Mouse (Mus musculus): ENCODE measurements around the gene Krt27. TPM values are rescaled to one million over a fixed set of nuclear protein-coding genes. Genes with fewer than 3 reads are reported as not detected.

Krt27 gene
- polyA plus RNA-seq, 1 experiment from 2014 or later: not detected

DNA sequence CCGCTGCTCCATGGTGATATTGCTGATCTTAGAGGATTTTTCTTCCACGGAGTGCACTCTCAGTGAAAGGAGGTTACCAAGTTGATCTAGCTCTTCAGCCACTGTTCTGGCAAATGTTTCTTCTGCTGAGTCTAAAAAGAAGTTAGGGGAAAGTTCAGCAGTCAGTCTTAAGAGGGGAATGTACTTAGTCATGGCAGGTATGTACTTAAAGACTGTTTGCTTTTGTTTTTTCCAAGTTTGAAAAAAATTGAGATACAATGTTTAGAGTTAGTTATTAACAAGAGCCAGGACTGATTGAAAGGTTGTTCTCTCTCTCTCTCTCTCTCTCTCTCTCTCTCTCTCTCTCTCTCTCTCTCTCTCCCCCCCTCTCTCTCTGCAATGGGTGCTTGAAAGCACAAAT lies 21.2 kb downstream of the Krt27 start:
- 53% methylated on average over 2 of the region's 2 CpGs for WGBS (ENCODE audit: insufficient replicate concordance)
- Histone ChIP-seq H3K9ac (no peak overlapping the region), H3K9me3 (replicated peaks) (no peaks in the 10 kb centered on the region), H3K4me1 (replicated peaks) (no peaks in the 10 kb centered on the region), H3K27ac (replicated peaks) (no peak overlapping the region), H3K36me3 (replicated peaks) (no peaks in the 10 kb centered on the region), H3K4me2 (no peak overlapping the region), H3K27me3 (no peaks in the 10 kb centered on the region), H3K4me3 (replicated peaks) (no peak overlapping the region)
- ATAC-seq (ENCODE audit: insufficient read depth): no peak

DNA sequence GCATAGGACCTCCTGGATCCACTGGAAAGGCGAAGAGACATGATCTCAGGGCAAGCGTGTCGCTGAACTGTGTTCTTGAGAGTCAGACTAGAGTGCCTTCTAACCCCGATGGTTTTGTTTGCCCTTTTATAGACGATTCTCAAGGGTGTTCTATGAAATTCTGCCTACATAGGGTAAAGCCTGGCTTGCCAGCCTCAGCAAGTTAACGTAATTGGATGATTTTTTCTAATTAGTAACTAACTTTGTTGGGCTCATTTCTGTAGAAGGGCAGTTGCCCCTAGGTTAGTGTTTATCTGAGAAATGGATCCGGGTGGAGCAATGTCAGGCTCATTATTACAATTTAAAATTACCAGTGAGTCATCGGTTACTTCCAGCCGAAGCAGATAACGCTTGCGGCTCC lies 28.1 kb downstream of the Krt27 start, which contains the start of gene Krt25:
Gene Krt25, minus strand, starts transcription at position 101 of the 400 bp plus-strand sequence.
- Histone ChIP-seq H3K9ac (no peak within 1 kb of the TSS), H3K4me2 (no peak within 1 kb of the TSS), H3K27ac (replicated peaks) (no peak within 1 kb of the TSS), H3K4me3 (replicated peaks) (no peak within 1 kb of the TSS), H3K36me3 (replicated peaks) (no peaks in the 10 kb centered on the region), H3K9me3 (replicated peaks) (no peaks in the 10 kb centered on the region), H3K4me1 (replicated peaks) (no peaks in the 10 kb centered on the region), H3K27me3 (no peaks in the 10 kb centered on the region)
- no peak for ATAC-seq (ENCODE audit: insufficient read depth)
- 79% methylated on average over 11 of the region's 11 CpGs for WGBS (ENCODE audit: insufficient replicate concordance)

DNA sequence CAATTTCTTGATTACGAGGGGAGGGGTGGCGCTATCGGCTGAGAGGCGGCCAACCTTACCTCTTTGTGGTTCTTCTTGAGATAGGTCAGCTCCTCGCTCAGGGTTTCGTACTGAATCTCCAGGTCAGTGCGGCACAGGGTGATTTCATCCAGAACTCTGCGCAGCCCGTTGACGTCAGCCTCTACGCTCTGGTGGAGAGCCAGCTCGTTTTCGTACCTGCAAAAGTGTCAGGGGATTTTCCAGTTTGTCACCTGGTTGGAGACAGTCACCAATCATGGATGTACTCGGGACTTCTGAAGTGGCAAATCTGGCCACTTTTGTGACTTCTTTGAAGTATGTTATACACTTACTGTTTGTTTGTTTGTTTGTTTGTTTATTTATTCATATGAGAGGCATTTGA lies 29.8 kb downstream of the Krt27 start:
- no peaks in the 10 kb centered on the region for H3K27me3 ChIP-seq
- no peaks in the 10 kb centered on the region for H3K36me3 ChIP-seq (replicated peaks)
- 72% methylated on average over 14 of the region's 14 CpGs for WGBS (ENCODE audit: insufficient replicate concordance)
- H3K4me1 ChIP-seq (replicated peaks): no peaks in the 10 kb centered on the region
- no peak for ATAC-seq (ENCODE audit: insufficient read depth)
- H3K27ac ChIP-seq (replicated peaks): no peak overlapping the region
- H3K4me3 ChIP-seq (replicated peaks): no peak overlapping the region
- H3K9ac ChIP-seq: no peak overlapping the region
- H3K9me3 ChIP-seq (replicated peaks): no peaks in the 10 kb centered on the region
- H3K4me2 ChIP-seq: no peak overlapping the region

DNA sequence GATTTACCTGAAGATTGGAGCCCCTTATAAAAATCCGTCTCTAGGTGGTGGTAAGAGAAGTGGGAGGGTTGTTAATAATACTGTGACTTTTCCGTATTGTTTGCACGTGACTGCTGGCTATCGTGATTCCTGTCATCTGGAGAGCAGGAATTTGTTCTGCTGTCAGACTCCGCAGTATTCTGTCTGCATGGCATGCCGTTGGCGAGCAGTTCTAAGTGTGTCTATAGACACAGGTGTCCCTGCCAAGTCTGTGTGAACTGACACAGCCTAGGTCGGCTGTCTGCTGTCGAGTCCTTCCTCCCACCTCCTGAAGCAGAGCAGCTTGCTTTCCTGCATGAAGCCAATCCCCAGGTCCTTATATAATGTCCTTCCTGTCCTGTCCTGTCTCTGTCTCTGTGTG lies 31.8 kb downstream of the Krt27 start:
- 57% methylated on average over 9 of the region's 9 CpGs for WGBS (ENCODE audit: insufficient replicate concordance)

DNA sequence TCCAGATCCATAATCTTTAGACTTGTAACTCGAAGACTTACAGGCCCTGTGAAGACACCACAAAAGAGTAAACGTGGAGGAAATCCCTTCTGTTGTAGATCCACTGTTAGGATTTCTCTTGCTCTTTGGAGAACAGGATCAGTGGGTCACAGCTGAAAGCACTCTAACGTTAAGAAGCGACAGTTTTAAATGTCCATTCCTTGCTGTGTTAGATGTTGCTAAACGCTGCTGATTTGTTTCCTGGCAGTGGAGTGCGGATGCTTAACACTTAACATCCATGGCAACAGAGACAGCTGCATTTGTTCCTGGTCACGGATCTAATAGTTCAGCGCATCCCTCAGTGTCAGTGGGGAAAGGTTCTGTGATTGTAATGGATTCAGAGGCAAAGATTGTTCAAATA lies 34.4 kb downstream of the Krt27 start:
- Histone ChIP-seq H3K36me3 (replicated peaks) (no peaks in the 10 kb centered on the region), H3K27ac (replicated peaks) (no peak overlapping the region), H3K9me3 (replicated peaks) (no peaks in the 10 kb centered on the region), H3K4me2 (no peak overlapping the region), H3K4me1 (replicated peaks) (no peaks in the 10 kb centered on the region), H3K9ac (no peak overlapping the region), H3K27me3 (no peaks in the 10 kb centered on the region), H3K4me3 (replicated peaks) (no peak overlapping the region)
- 60% methylated on average over 8 of the region's 8 CpGs for WGBS (ENCODE audit: insufficient replicate concordance)
- ATAC-seq (ENCODE audit: insufficient read depth): no peak

More for the DNA sequence above, 31.8 kb downstream of the Krt27 start:
- Histone ChIP-seq H3K27me3 (no peaks in the 10 kb centered on the region), H3K4me1 (replicated peaks) (no peaks in the 10 kb centered on the region), H3K9me3 (replicated peaks) (no peaks in the 10 kb centered on the region), H3K9ac (no peak overlapping the region), H3K4me3 (replicated peaks) (no peak overlapping the region), H3K4me2 (no peak overlapping the region), H3K27ac (replicated peaks) (no peak overlapping the region), H3K36me3 (replicated peaks) (no peaks in the 10 kb centered on the region)
- no peak for ATAC-seq (ENCODE audit: insufficient read depth)

DNA sequence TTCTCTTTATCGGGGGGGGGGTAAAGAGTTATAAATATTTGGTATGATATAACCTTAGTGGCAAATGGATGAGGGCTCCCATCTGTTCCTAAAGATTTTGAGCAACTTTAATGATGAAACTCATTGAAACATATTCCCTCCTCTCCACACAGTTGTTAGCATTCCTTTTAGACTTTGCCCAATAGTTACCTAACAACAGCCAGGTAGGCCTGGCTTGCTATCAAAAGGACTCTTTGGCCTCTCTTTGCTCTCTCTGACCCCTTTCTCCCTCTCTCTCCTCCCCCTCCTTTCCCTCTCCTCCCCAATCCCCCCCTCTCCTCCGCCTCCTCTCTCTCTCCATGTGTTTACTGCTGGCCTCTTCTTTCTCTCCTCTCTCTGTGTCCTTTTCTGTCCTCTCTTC lies 36.3 kb downstream of the Krt27 start:
- Histone ChIP-seq H3K4me1 (replicated peaks) (no peaks in the 10 kb centered on the region), H3K4me3 (replicated peaks) (no peak overlapping the region), H3K27ac (replicated peaks) (no peak overlapping the region), H3K36me3 (replicated peaks) (no peaks in the 10 kb centered on the region), H3K9me3 (replicated peaks) (no peaks in the 10 kb centered on the region), H3K9ac (no peak overlapping the region), H3K4me2 (no peak overlapping the region), H3K27me3 (no peaks in the 10 kb centered on the region)
- peak; percentile 65 for ATAC-seq (ENCODE audit: insufficient read depth)
- 60% methylated on average over 2 of the region's 2 CpGs for WGBS (ENCODE audit: insufficient replicate concordance)

DNA sequence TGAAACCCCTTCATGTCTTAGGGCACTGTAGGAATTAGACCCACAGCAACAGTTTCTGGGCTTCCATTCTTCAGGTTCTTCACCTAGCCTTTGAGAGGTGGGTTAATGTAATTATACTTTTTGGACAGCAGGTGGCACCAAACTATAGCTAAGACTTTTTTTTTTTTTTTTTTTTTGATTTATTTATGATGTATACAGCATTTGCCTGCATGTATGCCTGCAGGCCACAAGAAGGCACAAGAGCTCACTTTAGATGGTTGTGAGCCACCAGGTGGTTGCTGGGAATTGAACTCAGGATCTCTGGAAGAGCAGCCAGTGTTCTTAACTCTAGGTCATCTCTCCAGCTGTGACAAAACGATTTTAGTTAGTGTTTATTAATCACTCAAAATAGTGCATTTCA lies 40.0 kb downstream of the Krt27 start:
- H3K4me2 ChIP-seq: no peak overlapping the region
- no peaks in the 10 kb centered on the region for H3K27me3 ChIP-seq
- 50% methylated on average over 1 of the region's 1 CpGs for WGBS (ENCODE audit: insufficient replicate concordance)
- ATAC-seq (ENCODE audit: insufficient read depth): no peak
- no peak overlapping the region for H3K27ac ChIP-seq (replicated peaks)
- H3K4me3 ChIP-seq (replicated peaks): no peak overlapping the region
- no peaks in the 10 kb centered on the region for H3K4me1 ChIP-seq (replicated peaks)
- no peaks in the 10 kb centered on the region for H3K9me3 ChIP-seq (replicated peaks)
- H3K36me3 ChIP-seq (replicated peaks): no peaks in the 10 kb centered on the region
- H3K9ac ChIP-seq: no peak overlapping the region

DNA sequence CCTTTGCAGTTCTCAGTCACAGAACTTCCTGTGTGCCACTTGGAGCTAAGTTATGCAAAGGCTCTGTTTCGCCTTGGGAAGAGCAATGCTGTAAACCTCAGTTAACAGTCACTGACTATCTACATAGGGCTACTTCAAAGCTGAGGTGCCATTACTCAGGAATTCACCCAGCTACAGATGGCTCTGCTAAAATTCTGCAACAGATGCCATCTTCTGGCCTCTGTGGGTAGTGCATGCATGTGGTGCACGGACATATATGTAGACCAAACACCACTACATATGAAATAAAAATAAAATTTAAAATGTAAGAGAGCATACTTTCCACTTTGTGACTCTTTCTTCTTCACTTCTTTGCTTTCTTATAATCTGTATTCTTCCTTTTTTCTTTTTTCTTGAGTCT lies 43.3 kb downstream of the Krt27 start:
- ATAC-seq (ENCODE audit: insufficient read depth): no peak

More for the DNA sequence above, 43.3 kb downstream of the Krt27 start:
- Histone ChIP-seq H3K27me3 (no peaks in the 10 kb centered on the region), H3K9ac (no peak overlapping the region), H3K9me3 (replicated peaks) (no peaks in the 10 kb centered on the region), H3K27ac (replicated peaks) (no peak overlapping the region), H3K36me3 (replicated peaks) (no peaks in the 10 kb centered on the region), H3K4me3 (replicated peaks) (no peak overlapping the region), H3K4me1 (replicated peaks) (no peaks in the 10 kb centered on the region), H3K4me2 (no peak overlapping the region)
- WGBS (ENCODE audit: insufficient replicate concordance): 13% methylated on average over 2 of the region's 2 CpGs

Other genes with a start within 250 kb of the Krt27 start
- gene Ccr7, start 196.0 kb downstream of the Krt27 start, polyA plus RNA-seq (2015; fragmentation: Nextera tagmentation; extraction: Ambion mirVana): 0.15 and 0.31 TPM in 2 replicates
- 62.2 and 66.5 TPM in 2 replicates for gene Smarce1, start 120.1 kb downstream of the Krt27 start, polyA plus RNA-seq (2015; fragmentation: Nextera tagmentation; extraction: Ambion mirVana)
- gene Krt222, start 107.0 kb downstream of the Krt27 start, polyA plus RNA-seq (2015; fragmentation: Nextera tagmentation; extraction: Ambion mirVana): 0.06 and 0.07 TPM in 2 replicates
- not detected in 2 replicates for gene Krt24, start 65.8 kb downstream of the Krt27 start, polyA plus RNA-seq (2015; fragmentation: Nextera tagmentation; extraction: Ambion mirVana)
- not detected in 2 replicates for gene Krt25, start 28.2 kb downstream of the Krt27 start, polyA plus RNA-seq (2015; fragmentation: Nextera tagmentation; extraction: Ambion mirVana)
- gene Krt26, start 13.1 kb downstream of the Krt27 start, polyA plus RNA-seq (2015; fragmentation: Nextera tagmentation; extraction: Ambion mirVana): not detected in 2 replicates
- gene Krt28, start 23.8 kb upstream of the Krt27 start, polyA plus RNA-seq (2015; fragmentation: Nextera tagmentation; extraction: Ambion mirVana): not detected in 2 replicates
- 2.1 and 3.1 TPM in 2 replicates for gene Krt10, start 38.3 kb upstream of the Krt27 start, polyA plus RNA-seq (2015; fragmentation: Nextera tagmentation; extraction: Ambion mirVana)
- gene Krt12, start 71.2 kb upstream of the Krt27 start, polyA plus RNA-seq (2015; fragmentation: Nextera tagmentation; extraction: Ambion mirVana): not detected in 2 replicates
- gene Krt20, start 87.0 kb upstream of the Krt27 start, polyA plus RNA-seq (2015; fragmentation: Nextera tagmentation; extraction: Ambion mirVana): 33.2 and 34.0 TPM in 2 replicates
- 1.0 and 1.2 TPM in 2 replicates for gene Krt23, start 142.0 kb upstream of the Krt27 start, polyA plus RNA-seq (2015; fragmentation: Nextera tagmentation; extraction: Ambion mirVana)
- gene Krt39, start 170.2 kb upstream of the Krt27 start, polyA plus RNA-seq (2015; fragmentation: Nextera tagmentation; extraction: Ambion mirVana): not detected in 2 replicates
- gene Krt40, start 192.1 kb upstream of the Krt27 start, polyA plus RNA-seq (2015; fragmentation: Nextera tagmentation; extraction: Ambion mirVana): not detected in 2 replicates
- gene Krtap3-3, start 199.8 kb upstream of the Krt27 start, polyA plus RNA-seq (2015; fragmentation: Nextera tagmentation; extraction: Ambion mirVana): not detected in 2 replicates
- gene Krtap3-2, start 205.7 kb upstream of the Krt27 start, polyA plus RNA-seq (2015; fragmentation: Nextera tagmentation; extraction: Ambion mirVana): not detected in 2 replicates
- not detected in 2 replicates for gene Gm11939, start 208.4 kb upstream of the Krt27 start, polyA plus RNA-seq (2015; fragmentation: Nextera tagmentation; extraction: Ambion mirVana)
- not detected in 2 replicates for gene Krtap3-1, start 215.5 kb upstream of the Krt27 start, polyA plus RNA-seq (2015; fragmentation: Nextera tagmentation; extraction: Ambion mirVana)
- gene Krtap1-5, start 229.9 kb upstream of the Krt27 start, polyA plus RNA-seq (2015; fragmentation: Nextera tagmentation; extraction: Ambion mirVana): not detected in 2 replicates
- not detected in 2 replicates for gene Krtap1-4, start 232.6 kb upstream of the Krt27 start, polyA plus RNA-seq (2015; fragmentation: Nextera tagmentation; extraction: Ambion mirVana)
- gene Krtap1-3, start 240.2 kb upstream of the Krt27 start, polyA plus RNA-seq (2015; fragmentation: Nextera tagmentation; extraction: Ambion mirVana): not detected in 2 replicates
- gene Krtap9-3, start 247.0 kb upstream of the Krt27 start, polyA plus RNA-seq (2015; fragmentation: Nextera tagmentation; extraction: Ambion mirVana): not detected in 2 replicates

All from liver, embryonic 15.5 days (tissue).